Mouse (Mus musculus) layer of hippocampus, adult 11-12 months (tissue): Measurements from ENCODE around the gene Ccnj.
A peak's percentile ranks its signal among the peaks of the same experiment; 100 is the strongest.

ENCODE experiments used
- DNase-seq: peaks from one replicate; pipeline ENCODE4 v3.0.0; 2022; ENCODE audit warnings: low spot score

Ccnj gene

GRCm38 (mm10) chr19:40844731-40845130, 13.7 kb downstream of the Ccnj start:
- no peak for DNase-seq

- DNase-seq, result no peak
Observed at GRCm38 (mm10) chr19:40849391-40849790, 18.3 kb downstream of the Ccnj start.

- no peak for DNase-seq
Observed at GRCm38 (mm10) chr19:40859555-40859954, 28.5 kb downstream of the Ccnj start.

GRCm38 (mm10) chr19:40868284-40868683, 37.2 kb downstream of the Ccnj start:
- DNase-seq, result no peak

GRCm38 (mm10) chr19:40869425-40870105, 38.5 kb downstream of the Ccnj start:
- DNase-seq, result no peak

- DNase-seq, result peak; percentile 91
Observed at GRCm38 (mm10) chr19:40872955-40873665, 42.0 kb downstream of the Ccnj start.

- no peak for DNase-seq
Observed at GRCm38 (mm10) chr19:40881700-40882099, 50.6 kb downstream of the Ccnj start.

GRCm38 (mm10) chr19:40888887-40889286, 57.8 kb downstream of the Ccnj start:
- no peak for DNase-seq

- DNase-seq, result no peak
Observed at GRCm38 (mm10) chr19:40894071-40894506, 63.0 kb downstream of the Ccnj start.

- DNase-seq, result peak; percentile 88
Observed at GRCm38 (mm10) chr19:40894519-40895392, 63.7 kb downstream of the Ccnj start, which contains the start of gene Zfp518a. Gene Zfp518a (plus strand): TSS chr19:40894705.

GRCm38 (mm10) chr19:40895393-40895703, 64.3 kb downstream of the Ccnj start:
- no peak for DNase-seq
